8 mouse cellular contexts compared by ENCODE assay signal in genomic region chr14:62837641-62838252, GRCm38 (mm10). TPM values are rescaled to one million over a fixed set of nuclear protein-coding genes. Genes with fewer than 3 reads are reported as not detected.
DNase-seq lines count a peak whose midpoint lies in the region; ATAC-seq and TF ChIP-seq lines count a peak whose summit lies in the region.

Gene Wdfy2 (plus strand): TSS chr14:62837678.

- peak within 1 kb of the TSS; percentile 78 for H3K4me2 ChIP-seq in forebrain, postnatal 0 days (ENCODE audit: low read depth)

- peaks cover 18% of the 10 kb centered on the region for H3K4me1 ChIP-seq in erythroblast, embryonic 14.5 days (ENCODE audit: control insufficient read depth)
- peaks cover 7% of the 10 kb centered on the region; the same call in 1 of the 2 replicates for H3K4me1 ChIP-seq in forebrain, postnatal 0 days (ENCODE audit: insufficient read depth)
- H3K4me1 ChIP-seq in limb, embryonic 10.5 days, result peaks cover 28% of the 10 kb centered on the region

- H3K4me3 ChIP-seq in erythroblast, embryonic 14.5 days (replicated peaks), result peak within 1 kb of the TSS; percentile 74
- H3K4me3 ChIP-seq in forebrain, postnatal 0 days (ENCODE audit: low read depth, low read length), result peak within 1 kb of the TSS; percentile 92
- peak within 1 kb of the TSS; percentile 76 for H3K4me3 ChIP-seq in limb, embryonic 10.5 days

- H3K27me3 ChIP-seq in erythroblast, embryonic 14.5 days (ENCODE audit: control insufficient read depth), result peaks cover 18% of the 10 kb centered on the region
- no peaks in the 10 kb centered on the region for H3K27me3 ChIP-seq in forebrain, postnatal 0 days (ENCODE audit: insufficient read depth, low read length)
- no peaks in the 10 kb centered on the region for H3K27me3 ChIP-seq in limb, embryonic 10.5 days (ENCODE audit: low read depth, poor library complexity, severe bottlenecking)

- H3K36me3 ChIP-seq in erythroblast, embryonic 14.5 days (ENCODE audit: control insufficient read depth), result no peaks in the 10 kb centered on the region
- no peaks in the 10 kb centered on the region for H3K36me3 ChIP-seq in forebrain, postnatal 0 days (ENCODE audit: insufficient read depth)
- peaks cover 14% of the 10 kb centered on the region for H3K36me3 ChIP-seq in limb, embryonic 10.5 days

- 1% methylated on average over 47 of the region's 49 CpGs for WGBS in forebrain, postnatal 0 days
- under 1% methylated on average over 49 of the region's 49 CpGs for WGBS in limb, embryonic 10.5 days

- no peak for ATAC-seq in erythroblast, adult 5-6 weeks (replicated peaks; ENCODE audit: low FRiP score, poor library complexity, severe bottlenecking)
- ATAC-seq in forebrain, postnatal 0 days, result 0 out of 2 replicates have a peak, but pooled peaks have one; percentile 0
- peak; percentile 0 for ATAC-seq in inflammation-experienced regulatory T-cells, adult 6 months

- no peak for TF ChIP-seq CTCF in forebrain, postnatal 0 days (IDR thresholded peaks at IDR 0.05; ENCODE audit: low read depth)

- H3K9ac ChIP-seq in forebrain, postnatal 0 days, result peak within 1 kb of the TSS; percentile 75

- DNase-seq in adrenal gland, adult 2 months, result peak; percentile 87
- DNase-seq in forebrain, postnatal 0 days, result no peak
- DNase-seq in limb, embryonic 10.5 days (ENCODE audit: low spot score), result peak; percentile 74
- peak; percentile 33 for DNase-seq in mesoderm, embryonic 11.5 days (ENCODE audit: low read depth, low spot score)
- DNase-seq in testis, postnatal 10 days (ENCODE audit: low spot score), result peak; percentile 76

- peak within 1 kb of the TSS; percentile 81 for H3K27ac ChIP-seq in forebrain, postnatal 0 days (ENCODE audit: low read depth, low read length)
- H3K27ac ChIP-seq in limb, embryonic 10.5 days, result peak within 1 kb of the TSS; percentile 88

- peaks cover 2% of the 10 kb centered on the region; the same call in 1 of the 2 replicates for H3K9me3 ChIP-seq in erythroblast, embryonic 14.5 days (ENCODE audit: control insufficient read depth, low read length)
- H3K9me3 ChIP-seq in forebrain, postnatal 0 days (ENCODE audit: low read length), result no peaks in the 10 kb centered on the region
- no peaks in the 10 kb centered on the region for H3K9me3 ChIP-seq in limb, embryonic 10.5 days (replicated peaks)

RNA-seq across cellular contexts. Expression of gene Wdfy2, which starts in this region (rescaled TPM):
- under 0.01 and 0.01 TPM in 2 replicates for polyA plus RNA-seq in erythroblast, embryonic 14.5 days (2012)
- total RNA-seq in erythroblast, adult 5-6 weeks (2015; ENCODE audit: low replicate concordance), result 4.8 and 7.9 TPM in 2 replicates
- 4.7 and 8.0 TPM in 2 replicates for total RNA-seq in erythroblast, adult 5-6 weeks (2017; ENCODE audit: low replicate concordance)
- total RNA-seq in adrenal gland, adult 2 months (2021), result 10 to 100 TPM; 29.5 to 31.9 TPM
- 9.0 and 14.0 TPM in 2 replicates for polyA plus RNA-seq in adrenal gland, adult 2 months (2012; rRNA removed)
- 14.6 and 18.4 TPM in 2 replicates for total RNA-seq in forebrain, postnatal 0 days (2014; rRNA removed)
- 2.4 and 3.6 TPM in 2 replicates for polyA plus RNA-seq in forebrain, postnatal 0 days (2015; fragmentation: Nextera tagmentation; extraction: Ambion mirVana)
- polyA plus RNA-seq in inflammation-experienced regulatory T-cells, adult 6 months (2017; shearing (Covaris generic)), result 1 to 10 TPM; 5.0 to 6.7 (median 5.2) TPM
- polyA plus RNA-seq in limb, embryonic 10.5 days (2016; fragmentation: Nextera tagmentation; extraction: Ambion mirVana), result 11.9 and 12.7 TPM in 2 replicates
